Mouse (Mus musculus) brown adipose tissue, adult 24 weeks (tissue): Measurements from ENCODE around the gene Rpl35. TPM values are rescaled to one million over a fixed set of nuclear protein-coding genes. Genes with fewer than 3 reads are reported as not detected.
"Not testable (repeated sequence)": the region's sequence is repeated elsewhere in the genome, so short reads cannot be mapped to it uniquely, and the experiment has no call there.

Experiments
- H3K27ac ChIP-seq: fragments of 200-500 bp; replicated peaks from 2 replicates; pipeline ENCODE4 v1.5.1; 2012; ENCODE audit warnings: low read depth, mild to moderate bottlenecking, low read length
- H3K4me1 ChIP-seq: fragments of 200-500 bp; 2 replicates; pipeline ENCODE4 v1.6.1; 2012; ENCODE audit warnings: low read length, mixed read lengths; ENCODE audit not compliant: control insufficient read depth, insufficient read depth, insufficient read length
- H3K4me3 ChIP-seq: fragments of 200-500 bp; 2 replicates; pipeline ENCODE4 v1.5.1; 2012; ENCODE audit warnings: low read depth, mild to moderate bottlenecking, low read length, moderate library complexity; ENCODE audit not compliant: insufficient read depth
- polyA plus RNA-seq: library from polyadenylated mRNA; stranded (reverse); fragments of >200 nt; gene quantifications from 2 replicates; pipeline ENCODE4 v1.2.4, GENCODE M21; 2012; ENCODE audit not compliant: missing spikeins, insufficient read depth, insufficient read length

Gene Rpl35
- 120 and 144 TPM in 2 replicates for polyA plus RNA-seq

DNA sequence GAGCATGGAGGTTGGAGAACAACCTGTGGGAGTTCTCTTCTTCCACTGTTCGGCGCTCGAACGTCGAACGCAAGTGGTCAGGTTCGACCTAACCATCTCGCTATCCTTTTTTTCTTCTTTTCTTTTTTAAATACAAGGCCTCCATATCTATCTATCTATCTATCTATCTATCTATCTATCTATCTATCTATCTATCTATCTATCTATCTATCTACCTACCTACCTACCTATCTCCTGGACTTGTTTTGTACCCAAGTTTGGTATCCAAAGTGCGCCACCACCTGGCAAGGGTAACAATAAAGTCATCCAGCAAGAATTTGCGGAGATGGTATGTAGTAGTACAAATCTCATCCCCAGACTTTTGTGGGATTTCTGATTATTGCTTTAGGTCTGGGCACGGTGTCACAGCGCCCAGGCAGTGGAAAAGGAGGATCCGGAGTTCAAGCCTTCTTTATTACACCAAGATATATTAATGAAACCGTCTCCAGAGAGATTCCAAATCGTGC is at the start of gene Rpl35:
Gene Rpl35, minus strand, starts transcription at position 51 of the 506 bp plus-strand sequence.
- peaks cover 18% of the 10 kb centered on the region for H3K4me1 ChIP-seq
- H3K27ac ChIP-seq = peak within 1 kb of the TSS; percentile 58
- peak within 1 kb of the TSS; percentile 89 for H3K4me3 ChIP-seq

DNA sequence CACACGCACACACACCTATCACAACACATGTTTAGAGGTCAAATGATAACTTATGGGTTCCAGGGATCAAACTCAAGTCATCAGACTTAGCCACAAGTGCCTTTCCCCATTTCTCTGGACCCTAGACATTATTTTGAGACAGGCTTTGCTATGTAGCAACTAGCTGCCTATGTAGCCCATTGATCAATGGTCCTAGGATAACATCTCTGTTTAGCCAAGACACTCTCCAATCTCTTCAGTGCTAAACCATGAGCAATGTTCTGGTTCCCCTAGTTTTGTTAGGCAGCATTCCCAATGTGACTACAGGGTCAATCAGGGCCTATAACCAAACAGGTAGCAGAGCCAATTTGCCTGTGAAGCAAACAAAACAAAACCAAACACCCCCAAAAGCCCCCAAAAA is 43.1 kb upstream of the Rpl35 start:
- Histone ChIP-seq H3K4me3 (no peak overlapping the region), H3K27ac (no peak overlapping the region)

DNA sequence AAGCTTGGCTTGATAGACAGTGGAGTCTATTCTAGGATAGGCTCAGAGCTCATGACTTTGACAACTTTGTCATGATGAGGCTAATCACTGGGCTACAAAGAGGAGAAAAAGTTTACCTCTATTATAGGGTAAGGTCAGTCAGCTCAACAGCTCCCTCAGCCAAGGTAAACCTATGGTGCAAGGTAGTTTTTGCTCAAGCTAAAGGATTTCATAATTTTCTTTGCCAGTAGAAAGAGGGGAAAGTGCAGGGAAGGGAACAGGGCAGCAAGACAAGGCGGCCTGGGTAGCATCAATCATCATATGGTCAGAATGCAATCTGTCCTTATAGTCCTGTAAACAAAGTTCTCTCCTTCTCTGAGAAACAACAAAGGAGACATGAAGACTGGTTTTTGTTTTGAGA is 34.8 kb upstream of the Rpl35 start:
- H3K4me1 ChIP-seq = no peaks in the 10 kb centered on the region
- no peak overlapping the region for H3K27ac ChIP-seq
- H3K4me3 ChIP-seq = no peak overlapping the region

More for the DNA sequence above, 43.1 kb upstream of the Rpl35 start:
- H3K4me1 ChIP-seq = no peaks in the 10 kb centered on the region

DNA sequence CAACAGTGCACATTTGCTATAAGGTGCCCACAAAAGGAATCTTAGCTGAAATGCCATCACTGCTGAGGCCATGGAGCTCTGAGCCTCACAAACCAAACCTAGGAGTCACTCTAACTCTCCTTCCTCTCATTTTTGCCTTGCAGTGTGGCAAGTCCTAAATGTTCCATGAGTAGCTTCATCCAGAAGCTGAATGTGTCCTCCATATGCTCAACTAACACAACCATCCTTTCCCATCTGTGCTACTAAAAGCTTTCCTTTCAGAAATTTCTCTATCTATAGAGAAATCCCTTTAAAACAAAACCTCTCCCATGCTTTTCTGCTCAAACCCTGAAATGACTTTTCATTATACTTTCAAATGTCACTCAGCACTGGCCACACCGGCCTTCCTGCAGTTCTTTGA is 26.2 kb upstream of the Rpl35 start:
- Histone ChIP-seq H3K4me1 (no peaks in the 10 kb centered on the region), H3K27ac (no peak overlapping the region), H3K4me3 (no peak overlapping the region)

DNA sequence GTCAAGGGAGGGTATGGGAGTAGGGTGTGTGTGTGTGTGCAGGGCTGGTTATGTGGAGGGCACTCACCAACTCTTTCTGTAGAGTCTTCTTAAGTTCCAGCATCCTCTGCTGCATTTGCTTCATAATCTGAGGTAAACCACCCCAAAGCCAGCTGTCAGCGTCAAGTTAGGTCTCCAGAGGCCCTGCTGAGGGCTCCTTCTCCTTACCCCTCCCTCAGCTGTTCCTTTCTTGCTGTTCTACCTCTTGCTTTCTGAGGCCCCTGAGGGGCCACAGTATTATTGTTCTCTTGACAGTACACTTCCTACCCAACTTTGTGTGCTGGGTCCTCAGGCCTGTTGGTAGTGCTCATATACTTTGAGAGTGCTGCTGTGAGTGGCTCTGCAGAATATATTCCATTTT is 14.6 kb upstream of the Rpl35 start:
- no peak overlapping the region for H3K4me3 ChIP-seq
- no peak overlapping the region for H3K27ac ChIP-seq
- no peaks in the 10 kb centered on the region for H3K4me1 ChIP-seq

DNA sequence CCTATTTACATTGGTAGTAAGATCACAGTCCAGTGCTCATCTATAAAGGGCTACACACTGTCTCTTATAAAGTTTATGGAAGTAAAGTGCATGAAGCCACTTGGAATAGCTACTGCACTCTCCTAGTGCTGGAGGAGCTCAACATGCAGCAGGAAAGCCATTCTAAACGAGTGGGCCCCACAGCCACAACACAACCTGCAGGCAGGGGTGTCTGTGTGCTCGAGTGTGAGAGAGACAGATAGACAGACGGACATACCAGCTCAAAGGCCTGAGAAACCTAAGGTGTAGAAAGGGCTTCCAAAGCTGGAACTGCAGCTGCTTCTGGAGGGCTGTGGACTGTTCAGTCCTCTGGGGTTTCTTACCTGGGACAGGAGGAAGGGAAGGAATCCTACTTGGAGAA is 11.2 kb upstream of the Rpl35 start:
- H3K4me3 ChIP-seq = no peak overlapping the region
- H3K27ac ChIP-seq = no peak overlapping the region
- peaks cover 8% of the 10 kb centered on the region; the same call in 1 of the 2 replicates for H3K4me1 ChIP-seq

DNA sequence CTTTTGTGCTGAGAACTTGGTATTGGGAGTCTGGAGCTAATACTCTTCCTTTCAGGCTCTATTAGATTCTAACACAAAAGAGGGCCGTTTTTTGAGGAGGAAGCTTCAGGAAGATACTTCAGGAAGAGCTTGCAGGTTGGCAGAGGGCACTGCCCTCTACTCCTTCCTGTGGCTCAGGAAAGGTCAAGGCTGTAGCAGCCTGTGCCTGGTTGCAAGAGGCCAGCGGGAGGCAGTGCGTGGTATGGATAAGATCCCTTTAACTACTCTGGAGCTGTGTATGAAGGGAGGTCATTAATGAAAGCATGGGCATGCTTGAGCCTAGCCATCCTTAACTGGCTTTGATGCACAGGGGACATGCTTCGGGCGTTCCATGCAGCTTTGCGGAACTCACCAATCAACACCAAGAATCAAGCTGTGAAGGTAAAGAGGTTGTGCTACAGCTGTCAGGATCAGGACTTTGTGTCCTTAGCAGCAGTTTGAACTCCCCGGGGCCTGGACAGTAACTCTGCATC is 7.4 kb upstream of the Rpl35 start:
- H3K27ac ChIP-seq = peak overlapping the region; percentile 34; the same call in 1 of the 2 replicates
- H3K4me3 ChIP-seq = no peak overlapping the region
- peaks cover 19% of the 10 kb centered on the region for H3K4me1 ChIP-seq

DNA sequence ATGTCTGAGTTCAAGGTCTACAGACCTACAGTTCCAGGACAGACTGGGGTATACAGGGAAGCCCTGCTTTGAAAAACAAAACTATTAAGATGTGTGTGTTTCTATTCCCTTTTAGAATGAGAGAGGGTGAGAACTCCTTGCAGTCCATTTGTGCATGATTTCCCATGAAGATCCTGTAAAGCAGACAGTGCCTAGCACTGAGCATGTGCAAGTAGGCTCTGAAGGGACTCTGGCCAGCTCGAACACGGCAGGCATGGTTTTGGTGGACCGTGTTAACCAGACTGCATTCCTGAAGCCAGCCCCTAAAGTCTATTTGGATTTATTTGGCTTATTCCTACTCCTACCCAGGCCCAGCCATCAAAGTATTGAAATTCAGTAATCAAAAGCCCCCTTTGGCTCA is 6.5 kb upstream of the Rpl35 start:
- H3K4me1 ChIP-seq = peaks cover 19% of the 10 kb centered on the region
- no peak overlapping the region for H3K4me3 ChIP-seq
- peak overlapping the region; percentile 93 for H3K27ac ChIP-seq

DNA sequence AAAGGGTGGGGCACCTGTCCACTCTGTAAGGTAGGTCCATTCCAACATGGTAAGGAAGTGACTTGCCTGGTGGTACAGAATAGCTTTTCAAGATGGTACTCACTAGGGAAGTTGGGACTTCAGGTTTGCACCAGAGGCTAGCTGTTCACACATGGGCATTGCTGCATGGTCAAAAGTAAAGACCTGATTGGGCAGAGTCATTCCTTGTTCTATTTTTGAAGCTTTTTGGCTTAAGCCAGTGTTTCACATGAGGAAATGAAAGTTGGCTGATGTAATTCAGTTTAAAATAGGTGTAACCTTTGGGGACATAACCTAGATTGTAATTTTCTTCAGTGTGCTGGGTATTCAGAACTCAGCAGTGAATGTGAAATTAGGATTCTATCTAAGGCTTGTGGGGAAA is 5.8 kb upstream of the Rpl35 start:
- H3K27ac ChIP-seq = peak overlapping the region; percentile 93
- no peak overlapping the region for H3K4me3 ChIP-seq

DNA sequence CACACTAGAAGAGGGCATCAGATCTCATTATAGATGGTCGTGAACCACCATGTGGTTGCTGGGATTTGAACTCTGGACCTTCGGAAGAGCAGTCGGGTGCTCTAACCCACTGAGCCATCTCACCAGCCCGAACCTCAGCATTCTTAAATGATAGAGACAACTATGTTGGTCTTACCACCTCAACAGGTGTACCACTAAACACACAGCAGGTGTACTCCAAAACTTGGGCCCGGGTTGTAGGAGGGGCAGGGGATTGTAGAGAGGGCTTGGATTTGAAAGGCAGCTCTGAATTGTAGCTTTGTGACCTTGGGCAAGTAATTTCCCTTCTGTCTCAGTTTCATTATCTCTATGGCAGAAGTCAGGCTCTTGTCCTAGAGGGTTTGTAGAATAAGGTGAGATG is 4.7 kb upstream of the Rpl35 start:
- Histone ChIP-seq H3K4me1 (peaks cover 25% of the 10 kb centered on the region), H3K27ac (peak overlapping the region; percentile 77)
- not testable (repeated sequence) for H3K4me3 ChIP-seq

More for the DNA sequence above, 5.8 kb upstream of the Rpl35 start:
- H3K4me1 ChIP-seq = peaks cover 20% of the 10 kb centered on the region

DNA sequence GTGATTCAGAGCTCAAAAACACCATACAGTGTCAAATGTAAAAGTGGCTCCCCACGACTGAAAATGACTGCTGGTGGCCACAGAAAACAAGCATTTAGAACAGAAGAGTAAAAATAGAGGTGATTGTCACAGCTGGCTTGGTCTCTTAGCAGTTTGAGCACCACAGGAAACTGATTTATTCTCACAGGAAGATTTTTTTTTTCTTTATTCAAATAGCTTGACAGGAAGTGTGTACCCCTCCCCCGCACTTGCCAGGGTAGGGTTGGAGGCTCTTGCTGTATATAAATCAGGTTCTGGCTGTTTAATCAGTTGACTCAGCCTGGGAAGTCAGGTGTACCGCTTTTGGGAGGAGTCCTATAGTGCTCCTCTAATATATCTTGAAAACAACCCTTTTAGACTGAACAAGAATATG is 3.5 kb upstream of the Rpl35 start:
- peak overlapping the region; percentile 94 for H3K4me3 ChIP-seq
- H3K4me1 ChIP-seq = peaks cover 25% of the 10 kb centered on the region
- peak overlapping the region; percentile 87 for H3K27ac ChIP-seq

DNA sequence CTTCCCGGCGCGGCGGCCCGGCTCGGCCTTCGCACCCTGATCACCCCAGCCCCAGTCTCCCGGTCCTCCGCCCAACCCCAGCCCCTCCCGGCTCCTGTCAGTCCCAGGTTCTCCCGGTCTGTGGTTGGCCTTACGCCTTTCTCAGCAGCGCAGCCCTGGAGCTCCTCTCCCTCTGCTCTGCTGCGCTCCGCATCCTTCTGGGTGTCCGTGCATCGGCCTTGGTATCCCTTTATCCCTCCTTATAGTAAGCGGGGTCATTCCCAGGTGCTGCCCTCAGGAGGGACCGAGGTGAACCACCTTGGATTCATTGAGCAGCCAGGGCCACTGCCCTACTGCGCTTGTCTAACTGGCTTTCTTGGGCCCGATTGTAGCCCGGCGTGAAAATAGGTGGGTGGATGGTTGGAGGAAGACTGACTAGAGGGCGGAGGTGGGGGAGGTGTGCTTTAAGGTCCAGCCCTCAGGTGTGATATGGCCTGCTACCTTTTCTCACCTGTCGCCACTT is 3.0 kb upstream of the Rpl35 start:
- H3K4me1 ChIP-seq = peaks cover 29% of the 10 kb centered on the region
- peak overlapping the region; percentile 87 for H3K27ac ChIP-seq
- H3K4me3 ChIP-seq = peak overlapping the region; percentile 94

DNA sequence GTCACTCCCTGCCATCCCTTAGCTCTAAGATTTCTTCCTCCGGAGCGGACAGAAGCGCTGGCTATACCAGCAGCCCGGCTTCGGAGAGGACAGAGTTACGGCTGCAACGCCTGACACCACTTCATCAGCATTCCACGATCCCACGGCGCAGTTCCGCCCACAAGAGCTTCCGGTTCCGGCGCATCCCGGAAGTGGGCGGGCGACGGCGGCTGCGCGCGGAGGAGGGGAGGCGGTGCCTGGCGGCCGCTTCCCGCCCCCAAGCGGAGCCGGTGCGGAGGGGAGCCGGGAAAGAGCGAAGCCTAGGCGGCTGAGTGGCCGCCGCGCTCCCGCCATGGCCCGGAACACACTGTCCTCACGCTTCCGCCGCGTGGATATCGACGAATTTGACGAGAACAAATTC is 2.4 kb upstream of the Rpl35 start:
- peak overlapping the region; percentile 94 for H3K4me3 ChIP-seq
- H3K4me1 ChIP-seq = peaks cover 25% of the 10 kb centered on the region
- H3K27ac ChIP-seq = peak overlapping the region; percentile 87

DNA sequence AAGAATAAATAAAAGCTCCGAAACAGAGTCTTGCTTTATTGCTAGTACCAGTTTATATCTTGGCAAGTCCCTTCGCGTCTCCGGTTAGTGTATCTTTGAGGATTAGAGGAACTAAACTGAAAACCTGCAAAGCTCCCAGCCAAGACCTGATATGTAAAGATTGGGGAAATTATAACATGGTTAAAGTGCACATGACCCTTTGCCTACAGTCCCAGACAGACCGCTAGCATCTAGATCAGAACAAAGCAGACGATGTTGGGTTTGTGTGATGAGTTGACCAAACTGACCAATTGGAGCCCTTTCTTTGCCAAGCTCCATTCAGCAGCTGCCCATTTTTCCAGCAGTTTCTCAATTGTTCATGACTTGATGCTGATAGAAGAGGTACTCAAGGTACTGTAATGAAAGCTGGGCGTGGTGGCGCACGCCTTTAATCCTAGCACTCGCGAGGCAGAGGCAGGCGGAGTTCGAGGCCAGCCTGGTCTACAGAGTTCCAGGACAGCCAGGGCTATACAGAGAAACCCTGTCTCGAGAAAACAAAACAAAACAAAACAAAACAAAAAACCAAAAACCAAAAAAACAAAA is 816 bp upstream of the Rpl35 start:
- Histone ChIP-seq H3K4me3 (peak overlapping the region; percentile 89), H3K27ac (no peak overlapping the region), H3K4me1 (peaks cover 21% of the 10 kb centered on the region)

DNA sequence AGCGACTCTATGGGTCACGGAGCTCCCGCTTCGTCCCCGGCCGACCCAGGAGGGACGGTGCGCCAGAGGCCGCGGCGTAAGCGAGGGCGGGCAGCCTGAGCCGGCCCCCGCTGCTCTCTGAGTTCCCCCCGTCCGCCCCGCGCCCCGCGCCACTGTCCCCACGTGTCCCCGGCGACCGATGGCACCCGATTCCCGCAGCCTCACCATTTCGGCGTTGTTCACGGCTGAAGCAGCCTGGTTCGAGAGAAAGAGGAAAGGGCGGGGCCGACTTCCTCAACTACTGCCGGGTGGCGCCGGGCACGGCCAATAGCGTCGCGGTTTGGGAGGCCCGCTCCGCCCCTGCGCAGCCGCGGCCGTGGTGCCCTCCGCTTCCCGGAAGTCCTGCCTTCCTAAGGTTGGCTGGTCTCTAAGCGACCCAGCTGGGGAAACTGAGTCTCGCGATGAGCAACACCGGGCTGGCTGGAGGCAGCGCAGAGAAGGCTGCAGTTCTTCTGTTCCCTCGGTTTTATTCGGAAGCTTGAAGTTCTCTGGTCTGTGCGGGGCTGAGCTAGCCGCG is 466 bp downstream of the Rpl35 start, which contains the start of gene Arpc5l:
Gene Arpc5l, plus strand, starts transcription at position 469 of the 556 bp plus-strand sequence.
- peaks cover 17% of the 10 kb centered on the region for H3K4me1 ChIP-seq
- peak within 1 kb of the TSS; percentile 58 for H3K27ac ChIP-seq
- H3K4me3 ChIP-seq = peak within 1 kb of the TSS; percentile 89
